Mouse (Mus musculus) ES-Bruce4 (cell line): ENCODE measurements around the gene Ubxn11. TPM values are rescaled to one million over a fixed set of nuclear protein-coding genes. Genes with fewer than 3 reads are reported as not detected.
"Not testable (repeated sequence)": the region's sequence is repeated elsewhere in the genome, so short reads cannot be mapped to it uniquely, and the experiment has no call there.

Experiments
- H3K27ac ChIP-seq: 2 replicates; pipeline ENCODE4 v1.5.1; 2012; ENCODE audit warnings: low read length, inconsistent platforms; ENCODE audit not compliant: insufficient read depth
- H3K27me3 ChIP-seq: 2 replicates; pipeline ENCODE4 v1.6.1; 2012; ENCODE audit warnings: mild to moderate bottlenecking, low read length, inconsistent platforms; ENCODE audit not compliant: control insufficient read depth, poor library complexity, insufficient read depth, severe bottlenecking
- H3K36me3 ChIP-seq: 2 replicates; pipeline ENCODE4 v1.6.1; 2012; ENCODE audit warnings: inconsistent platforms, mild to moderate bottlenecking, low read length, moderate library complexity; ENCODE audit not compliant: control insufficient read depth, poor library complexity, insufficient read depth, severe bottlenecking
- H3K4me1 ChIP-seq: one replicate; pipeline ENCODE4 v1.8.1; 2011; ENCODE audit warnings: low read length; ENCODE audit not compliant: control insufficient read depth, insufficient read depth
- H3K4me3 ChIP-seq: 2 replicates; pipeline ENCODE4 v1.5.1; 2011; ENCODE audit warnings: low read depth, mild to moderate bottlenecking, low read length
- H3K9ac ChIP-seq: 2 replicates; pipeline ENCODE4 v1.6.1; 2012; ENCODE audit warnings: low read depth, mild to moderate bottlenecking, inconsistent platforms; ENCODE audit not compliant: poor library complexity, severe bottlenecking
- H3K9me3 ChIP-seq: replicated peaks from 2 replicates; pipeline ENCODE4 v1.6.1; 2012; ENCODE audit warnings: mild to moderate bottlenecking, low read length, inconsistent platforms; ENCODE audit not compliant: control insufficient read depth, poor library complexity, insufficient read depth, severe bottlenecking
- CTCF ChIP-seq: IDR thresholded peaks from one replicate; pipeline ENCODE4 v1.8.1; 2011; ENCODE audit warnings: low read depth, low read length
- EP300 ChIP-seq: IDR thresholded peaks from 2 replicates; pipeline ENCODE4 v1.6.1; 2011; ENCODE audit warnings: low read depth, low read length; ENCODE audit not compliant: insufficient read depth
- POLR2A ChIP-seq: IDR thresholded peaks from one replicate; pipeline ENCODE4 v1.8.1; 2011; ENCODE audit warnings: low read length; ENCODE audit not compliant: insufficient read depth
- polyA plus RNA-seq: library from polyadenylated mRNA; stranded (reverse); fragments of >200 nt; gene quantifications from 2 replicates; pipeline ENCODE4 v1.2.4, GENCODE M21; 2011; ENCODE audit warnings: low read depth; ENCODE audit not compliant: missing spikeins, insufficient read depth, insufficient read length

Ubxn11 gene
- polyA plus RNA-seq, 1 experiment: 11.6 TPM

DNA sequence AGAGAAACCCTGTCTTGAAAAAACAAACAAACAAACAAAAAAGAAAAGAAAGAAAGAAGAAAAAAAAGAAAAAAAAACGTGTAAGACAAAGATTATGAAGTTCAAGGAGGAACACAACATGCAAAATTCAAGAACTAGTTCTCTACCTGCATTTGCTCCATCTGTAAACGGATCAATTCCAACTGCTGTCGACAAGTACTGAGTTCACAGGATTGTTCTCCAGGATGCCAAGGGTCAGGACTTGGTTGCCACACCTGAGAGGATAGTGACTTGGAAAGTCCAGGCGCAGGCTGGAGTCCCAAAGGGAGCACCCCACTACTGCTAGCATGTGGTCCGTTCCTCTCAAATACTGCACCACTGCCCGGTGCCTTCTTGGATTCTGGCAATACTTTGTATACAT is 53.2 kb downstream of the Ubxn11 start:
- no peak for TF ChIP-seq CTCF
- no peak for TF ChIP-seq POLR2A
- no peak for TF ChIP-seq EP300
- Histone ChIP-seq H3K4me3 (no peak overlapping the region), H3K9ac (no peak overlapping the region), H3K27ac (no peak overlapping the region), H3K4me1 (no peaks in the 10 kb centered on the region), H3K9me3 (no peaks in the 10 kb centered on the region), H3K36me3 (peaks cover 27% of the 10 kb centered on the region), H3K27me3 (no peaks in the 10 kb centered on the region)

DNA sequence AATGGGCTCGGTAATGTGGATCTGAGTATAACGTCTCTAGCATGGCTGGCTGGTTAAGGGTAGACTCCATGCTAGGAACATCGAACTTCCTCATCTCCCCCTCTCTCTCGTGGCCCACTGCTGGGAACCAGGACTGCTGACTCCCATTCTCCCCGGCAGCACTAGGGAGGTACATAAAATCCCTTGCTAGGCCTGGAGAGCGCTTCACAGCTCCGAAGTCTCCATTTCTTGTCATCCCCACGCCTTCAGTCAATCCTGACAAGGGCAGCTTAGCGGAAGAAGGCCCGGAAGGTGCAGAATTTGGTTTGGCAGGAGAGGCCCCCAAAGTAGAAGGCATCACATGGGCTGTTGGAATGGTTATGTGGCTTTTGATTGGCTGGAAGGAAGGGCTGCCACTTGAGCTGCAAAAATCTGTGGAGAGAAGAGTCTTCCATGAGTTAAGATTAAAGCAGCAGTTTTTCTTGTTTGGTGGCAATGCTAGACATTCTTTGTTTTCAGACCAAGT is 53.6 kb downstream of the Ubxn11 start:
- H3K27me3 ChIP-seq: no peaks in the 10 kb centered on the region
- no peak overlapping the region for H3K27ac ChIP-seq
- H3K9ac ChIP-seq: no peak overlapping the region
- H3K4me1 ChIP-seq: no peaks in the 10 kb centered on the region
- peaks cover 24% of the 10 kb centered on the region for H3K36me3 ChIP-seq
- H3K4me3 ChIP-seq: no peak overlapping the region
- TF ChIP-seq CTCF (no peak), EP300 (no peak), POLR2A (no peak)
- no peaks in the 10 kb centered on the region for H3K9me3 ChIP-seq

DNA sequence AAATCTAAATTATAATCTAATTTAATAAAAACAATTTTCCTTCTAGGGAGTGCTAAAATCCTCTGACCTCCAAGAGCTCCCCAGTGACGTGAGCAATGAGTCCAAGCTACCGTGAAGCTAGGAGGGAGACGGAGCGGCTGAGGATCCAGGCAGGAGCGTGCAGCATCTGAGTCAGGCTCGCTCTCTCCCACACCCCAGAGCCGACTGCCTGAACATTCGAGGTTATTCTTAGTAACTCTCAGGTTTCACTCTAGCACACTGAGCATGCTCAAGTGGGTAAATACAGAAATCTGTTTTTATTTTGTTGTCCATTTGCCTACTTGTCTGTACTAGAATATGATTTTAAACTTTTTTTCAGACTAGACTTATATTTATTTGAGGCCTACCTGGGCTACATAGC is 54.4 kb downstream of the Ubxn11 start:
- Histone ChIP-seq H3K4me3 (no peak overlapping the region), H3K9me3 (no peaks in the 10 kb centered on the region), H3K4me1 (no peaks in the 10 kb centered on the region), H3K27me3 (no peaks in the 10 kb centered on the region), H3K27ac (no peak overlapping the region), H3K9ac (no peak overlapping the region), H3K36me3 (peaks cover 16% of the 10 kb centered on the region)
- TF ChIP-seq EP300 (no peak), CTCF (no peak), POLR2A (no peak)

DNA sequence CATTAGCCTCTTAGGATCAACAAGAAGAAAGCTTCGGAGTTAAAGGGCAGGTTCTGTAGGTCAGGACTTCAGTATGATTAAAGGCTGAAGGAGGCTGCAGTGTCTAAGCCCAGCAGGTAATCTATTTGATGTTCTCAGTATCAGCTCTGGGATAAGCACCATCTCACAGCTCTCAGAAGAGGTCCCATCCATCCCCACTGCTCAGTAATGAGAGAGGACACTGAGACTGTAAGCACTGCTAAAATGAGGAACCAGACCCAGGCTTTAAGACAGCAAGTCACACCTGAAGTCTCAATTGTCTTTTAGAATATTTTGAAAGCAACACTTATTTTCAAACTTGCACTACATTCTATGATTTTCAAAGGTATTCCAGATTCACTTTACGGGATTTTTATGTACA is 55.2 kb downstream of the Ubxn11 start:
- H3K36me3 ChIP-seq: peaks cover 9% of the 10 kb centered on the region
- no peak overlapping the region for H3K4me3 ChIP-seq
- no peak for TF ChIP-seq CTCF
- TF ChIP-seq EP300: no peak
- TF ChIP-seq POLR2A: no peak
- no peaks in the 10 kb centered on the region for H3K9me3 ChIP-seq
- no peak overlapping the region for H3K9ac ChIP-seq
- no peaks in the 10 kb centered on the region for H3K27me3 ChIP-seq
- H3K27ac ChIP-seq: no peak overlapping the region
- H3K4me1 ChIP-seq: no peaks in the 10 kb centered on the region

DNA sequence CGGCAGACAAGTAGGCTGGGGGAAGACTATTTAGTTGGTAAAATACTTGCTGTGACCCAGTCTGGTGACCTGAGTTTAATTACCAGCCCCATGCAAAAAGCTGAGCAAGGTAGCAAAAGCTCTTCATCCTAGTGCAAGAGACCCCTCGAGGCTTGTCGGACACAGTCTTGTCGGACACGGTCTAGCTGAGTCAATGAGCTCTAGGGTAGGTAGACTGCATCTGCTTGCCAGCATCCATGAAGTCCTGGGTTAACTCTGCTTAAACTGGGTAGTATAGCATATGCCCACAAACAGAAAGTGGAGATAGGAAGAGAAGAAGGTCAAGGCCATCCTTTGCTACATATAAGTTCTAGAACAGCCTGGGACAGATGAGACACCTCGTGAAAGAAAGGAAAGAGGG is 56.4 kb downstream of the Ubxn11 start:
- no peak overlapping the region for H3K9ac ChIP-seq
- H3K36me3 ChIP-seq: peaks cover 4% of the 10 kb centered on the region
- H3K4me3 ChIP-seq: no peak overlapping the region
- TF ChIP-seq CTCF (no peak), POLR2A (no peak), EP300 (no peak)
- no peak overlapping the region for H3K27ac ChIP-seq
- no peaks in the 10 kb centered on the region for H3K27me3 ChIP-seq
- no peaks in the 10 kb centered on the region for H3K9me3 ChIP-seq
- no peaks in the 10 kb centered on the region for H3K4me1 ChIP-seq

- not testable (repeated sequence) for H3K9ac ChIP-seq
- peak overlapping the region; percentile 38 for H3K4me3 ChIP-seq
These were observed 57.7 kb downstream of the Ubxn11 start for GRCm38 (mm10) chr4:134160071-134160470.

DNA sequence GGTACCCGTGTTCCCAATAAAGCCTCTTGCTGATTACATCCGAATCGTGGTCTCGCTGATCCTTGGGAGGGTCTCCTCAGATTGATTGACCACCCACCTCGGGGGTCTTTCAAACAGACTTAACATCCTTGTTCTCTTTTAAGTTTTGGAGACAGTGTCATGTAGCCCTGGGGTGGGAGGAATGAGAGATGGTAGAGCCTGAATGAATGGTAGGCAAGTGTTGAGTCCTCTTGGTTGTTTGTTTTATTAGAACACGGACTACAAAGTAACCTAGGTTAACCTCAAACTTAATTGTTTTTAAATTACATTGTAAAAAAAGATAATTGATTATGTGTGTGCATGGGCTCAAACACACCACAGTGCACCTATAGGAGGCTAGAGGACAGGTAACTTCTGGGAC is 62.2 kb downstream of the Ubxn11 start:
- Histone ChIP-seq H3K36me3 (peaks cover 20% of the 10 kb centered on the region), H3K27me3 (no peaks in the 10 kb centered on the region), H3K9me3 (no peaks in the 10 kb centered on the region), H3K4me1 (no peaks in the 10 kb centered on the region), H3K9ac (no peak overlapping the region), H3K27ac (no peak overlapping the region), H3K4me3 (no peak overlapping the region)
- TF ChIP-seq POLR2A: no peak
- no peak for TF ChIP-seq CTCF
- no peak for TF ChIP-seq EP300

More at GRCm38 (mm10) chr4:134160071-134160470, 57.7 kb downstream of the Ubxn11 start:
- not testable (repeated sequence) for H3K36me3 ChIP-seq, H3K4me1 ChIP-seq, H3K9me3 ChIP-seq, H3K27me3 ChIP-seq, H3K27ac ChIP-seq
